Mouse (Mus musculus): ENCODE data around the gene Pip5k1b. TPM values are rescaled to one million over a fixed set of nuclear protein-coding genes. Genes with fewer than 3 reads are reported as not detected.

Gene Pip5k1b
- total RNA-seq, 2 experiments from 2014 or later, result 0.75 to 0.84 TPM

DNA sequence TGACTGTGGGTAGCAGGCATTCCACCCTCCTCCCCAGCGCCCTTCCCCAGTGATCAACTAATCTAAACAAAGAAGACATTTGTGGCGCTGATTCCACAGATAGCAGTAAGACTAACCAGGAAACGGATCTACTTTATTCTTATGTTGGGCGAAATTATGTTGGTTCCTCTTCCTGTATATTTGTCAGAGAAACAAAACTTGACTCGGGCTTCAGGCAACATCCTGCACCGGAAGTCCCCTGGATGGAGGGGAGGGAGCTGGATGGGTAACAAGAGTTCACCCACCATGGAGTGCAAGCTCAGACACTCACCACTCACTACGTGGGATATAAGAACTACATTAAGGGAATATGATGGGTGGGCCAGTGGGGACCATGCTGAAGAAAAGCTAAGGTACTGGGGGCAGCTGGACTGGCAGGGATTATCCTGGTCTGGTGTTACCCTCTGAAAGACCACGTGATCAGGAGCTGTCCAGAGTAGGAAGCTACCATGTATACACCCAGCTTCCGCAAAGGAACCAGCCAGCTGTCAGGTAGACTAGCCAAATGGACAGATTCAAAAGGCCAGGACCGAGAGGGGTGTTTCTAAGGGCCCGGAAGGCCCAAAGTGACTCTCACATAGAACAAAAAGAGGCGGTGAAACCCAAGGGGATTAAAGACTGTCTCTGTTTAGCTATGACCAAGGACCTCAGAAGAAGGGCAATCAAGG is 219.1 kb downstream of the Pip5k1b start:
- DNase-seq, result no peak

DNA sequence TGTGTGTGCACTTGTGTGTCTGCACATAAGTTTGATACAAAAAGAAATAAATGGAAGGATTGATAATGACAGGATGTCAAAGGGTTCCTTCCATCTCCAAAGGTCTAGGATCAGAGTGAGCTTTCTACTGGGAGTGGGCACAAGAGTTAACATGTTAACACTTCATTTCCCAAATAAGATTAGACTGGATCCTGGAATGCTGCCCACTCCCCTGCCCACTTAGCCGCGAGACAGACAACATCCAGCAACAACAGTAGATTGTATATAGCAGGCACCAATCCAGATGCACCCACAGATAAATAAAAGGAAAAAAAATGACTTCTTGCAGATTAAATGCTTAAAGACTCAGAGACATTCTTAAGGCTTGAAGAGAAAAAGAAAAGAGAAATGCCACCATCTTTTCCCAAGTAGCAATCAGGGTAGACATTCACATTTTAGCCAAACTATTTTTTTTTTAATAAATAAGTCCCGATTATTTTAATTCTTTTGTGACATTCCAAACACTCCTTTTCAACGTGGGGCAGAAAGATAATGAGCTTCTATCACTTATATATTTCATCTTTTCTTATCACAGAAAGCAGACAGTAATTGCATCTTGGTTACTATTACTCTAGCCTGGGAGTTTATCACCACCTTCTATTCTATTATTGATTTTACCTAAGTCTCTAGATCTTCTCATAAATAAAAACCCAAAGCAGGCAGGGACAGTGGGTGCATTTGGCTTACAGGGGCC is 219.9 kb downstream of the Pip5k1b start:
- no peak for DNase-seq

- DNase-seq, result no peak
Measured at GRCm38 (mm10) chr19:24332956-24333355, 222.7 kb downstream of the Pip5k1b start.

GRCm38 (mm10) chr19:24331274-24331673 is 224.4 kb downstream of the Pip5k1b start:
- DNase-seq, result no peak

DNA sequence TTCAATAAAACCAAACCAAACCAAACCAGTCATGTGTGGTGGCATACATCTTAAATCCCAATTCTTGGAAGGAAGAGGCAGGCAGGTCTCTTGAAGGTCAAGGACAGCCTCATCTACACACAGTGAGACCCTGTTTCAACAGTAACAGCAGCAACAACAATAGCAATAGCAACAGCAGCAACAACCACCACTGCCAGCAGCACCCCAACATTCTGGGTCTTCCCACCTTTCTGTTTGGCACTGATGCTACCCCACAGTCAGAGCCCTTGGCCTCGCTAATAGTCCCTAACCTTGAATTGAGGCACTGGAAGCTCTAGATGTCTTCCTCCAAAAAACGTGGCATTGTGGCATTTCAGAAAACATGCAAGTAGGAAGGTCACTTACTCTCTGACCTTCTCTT is 225.3 kb downstream of the Pip5k1b start:
- DNase-seq, result no peak

GRCm38 (mm10) chr19:24327921-24328320 is 227.8 kb downstream of the Pip5k1b start:
- no peak for DNase-seq

DNA sequence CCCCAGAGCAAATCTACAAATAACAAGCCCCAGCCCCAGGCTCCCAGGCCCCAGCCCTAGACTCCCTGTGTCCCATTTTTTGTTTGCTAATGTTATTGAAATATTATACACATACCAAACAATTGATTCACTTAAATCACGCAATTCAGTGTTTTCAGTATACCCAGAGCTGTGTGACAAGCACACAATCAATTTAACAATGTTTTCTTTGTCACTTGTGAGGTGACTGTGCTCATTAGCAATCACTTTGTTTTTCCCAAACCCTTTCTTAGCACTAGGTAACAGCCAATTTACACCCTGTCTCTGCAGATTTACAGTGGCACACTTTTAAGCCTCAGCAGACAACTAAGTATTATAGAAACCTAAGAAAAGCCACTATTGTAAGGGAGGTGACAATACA is 228.7 kb downstream of the Pip5k1b start:
- DNase-seq, result no peak

GRCm38 (mm10) chr19:24325692-24326091 is 230.0 kb downstream of the Pip5k1b start:
- no peak for DNase-seq

DNA sequence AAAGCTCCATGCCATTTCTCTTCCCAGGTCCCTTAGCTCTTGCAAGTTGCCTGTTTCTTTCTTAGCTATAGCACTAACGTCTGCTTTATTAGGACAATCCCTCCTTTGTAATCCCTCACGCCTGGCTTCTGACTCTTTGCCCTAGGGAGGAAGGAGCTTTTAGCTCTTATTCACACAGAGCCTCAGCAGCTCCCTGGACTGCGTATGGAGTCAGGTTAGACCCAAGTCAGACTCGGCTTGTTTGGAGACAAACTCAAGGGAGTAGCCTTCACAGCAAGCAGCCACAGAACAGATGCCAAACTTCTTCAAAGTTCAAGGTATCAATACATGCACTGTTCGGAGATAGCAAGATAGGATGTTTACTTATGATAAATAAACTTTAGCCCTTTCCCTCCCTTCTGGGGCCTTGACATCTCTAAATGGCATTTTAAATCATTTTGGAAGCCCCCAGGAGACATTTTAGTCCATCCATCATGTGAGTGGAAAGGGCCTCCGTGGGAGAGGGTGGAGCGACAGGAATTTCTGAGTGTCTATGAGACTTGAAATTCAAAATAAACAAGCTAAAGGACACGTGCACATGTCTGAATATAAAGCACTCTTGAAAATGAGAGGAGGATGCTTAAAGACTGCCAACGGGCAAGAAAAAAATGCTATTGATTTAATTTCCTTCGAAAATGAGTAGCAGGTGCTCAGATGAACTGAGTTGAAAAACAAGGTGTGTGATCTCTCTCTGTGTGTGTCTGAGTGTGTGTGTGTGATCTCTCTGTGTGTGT is 231.6 kb downstream of the Pip5k1b start:
- no peak for DNase-seq

GRCm38 (mm10) chr19:24321900-24322311 is 233.8 kb downstream of the Pip5k1b start:
- DNase-seq, result no peak

DNA sequence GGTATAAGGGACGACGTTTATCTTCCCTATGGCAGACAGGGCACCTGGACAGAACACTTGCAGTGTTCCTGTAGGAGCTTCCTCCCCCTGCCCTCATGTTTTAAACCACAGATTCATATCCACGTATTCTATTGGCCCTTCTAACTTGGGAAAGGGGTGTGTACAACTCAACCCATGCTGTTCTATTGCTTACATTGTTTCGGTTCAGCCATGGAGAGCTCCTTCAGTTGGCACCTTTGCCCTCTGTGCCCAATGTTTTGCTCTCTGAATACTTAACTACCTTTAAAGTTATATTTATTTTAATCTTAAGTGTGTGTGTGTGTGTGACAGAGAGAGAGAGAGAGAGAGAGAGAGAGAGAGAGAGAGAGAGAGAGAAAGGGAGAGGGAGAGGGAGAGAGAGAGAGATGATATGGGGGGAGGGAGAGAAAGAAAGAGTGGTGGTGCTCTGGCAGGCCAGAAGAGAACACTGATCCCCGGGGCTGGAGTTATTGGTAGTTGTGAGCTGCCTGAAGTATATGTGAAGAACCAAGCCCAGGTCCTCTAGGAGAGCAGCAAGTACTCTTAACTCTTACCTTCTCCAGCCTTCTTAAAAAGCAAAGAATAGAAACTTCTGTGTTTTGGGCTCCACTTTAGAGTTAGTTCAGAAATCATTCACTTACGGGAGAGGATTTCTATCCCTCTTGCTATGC is 234.3 kb downstream of the Pip5k1b start:
- no peak for DNase-seq

DNA sequence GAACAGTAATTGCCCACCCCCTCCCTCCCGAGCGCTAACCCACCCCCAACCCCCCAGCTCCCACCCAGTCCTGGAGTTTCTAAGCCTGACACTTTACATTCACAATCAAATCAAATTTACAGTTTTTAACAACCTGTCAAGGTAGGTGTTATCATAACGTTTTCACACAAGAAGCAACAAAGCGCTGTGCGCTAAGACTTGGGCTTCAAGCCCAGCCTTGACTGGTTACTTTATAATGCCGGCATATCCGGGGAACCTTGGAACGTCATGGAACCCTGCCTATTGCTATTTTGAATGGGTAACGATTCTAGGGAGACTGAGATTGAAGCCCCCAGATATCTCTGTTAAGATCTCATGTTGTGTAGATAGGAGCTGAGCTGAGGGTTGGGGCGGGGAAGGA is 237.5 kb downstream of the Pip5k1b start:
- DNase-seq, result no peak

GRCm38 (mm10) chr19:24317731-24318130 is 237.9 kb downstream of the Pip5k1b start:
- no peak for DNase-seq

DNA sequence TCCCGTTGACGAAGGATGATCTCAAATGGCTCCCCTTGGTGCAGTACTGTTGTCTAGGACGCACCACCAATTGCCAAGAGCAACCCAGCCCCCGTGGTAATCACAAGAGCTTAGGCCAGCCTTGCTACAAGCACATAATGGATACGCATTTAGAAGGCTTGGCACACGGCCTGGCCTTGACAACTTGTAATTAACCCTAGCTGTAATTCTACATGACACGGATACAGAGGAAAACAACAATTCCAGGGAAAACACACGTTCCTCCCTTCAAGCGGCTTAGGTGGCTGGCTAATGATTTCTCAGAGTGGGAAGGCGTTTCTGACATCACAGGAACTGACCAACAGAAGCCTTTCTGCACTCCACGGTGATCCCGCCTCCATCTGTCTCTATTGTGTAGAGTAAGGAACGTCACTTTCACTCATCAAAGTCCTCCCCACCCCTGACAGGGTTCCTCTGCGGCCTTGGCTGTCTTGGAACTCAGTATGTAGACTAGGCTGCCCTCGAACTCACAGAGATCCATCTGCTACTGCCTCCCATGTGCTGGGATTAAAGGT is 238.6 kb downstream of the Pip5k1b start:
- DNase-seq, result no peak

- DNase-seq, result no peak
Measured at GRCm38 (mm10) chr19:24316060-24316725, 239.5 kb downstream of the Pip5k1b start.

DNA sequence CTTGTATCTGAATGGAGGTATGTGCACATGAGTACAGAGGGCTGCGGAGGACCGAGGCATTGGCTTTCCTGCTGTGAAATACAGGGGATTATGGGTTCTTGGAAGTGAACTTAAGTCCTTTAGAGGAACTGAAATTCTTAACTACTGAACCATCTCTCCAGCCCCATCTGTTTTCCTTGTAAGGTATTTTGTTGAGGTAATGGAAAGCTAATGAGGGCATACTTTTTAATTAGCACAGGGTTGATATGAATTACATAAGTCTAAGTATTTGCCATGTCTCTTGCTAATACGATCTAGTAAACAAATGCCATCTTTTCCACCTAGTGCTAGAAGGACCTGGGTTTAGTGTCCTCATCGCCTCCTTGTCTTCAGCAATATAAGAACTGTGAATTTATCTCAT is 240.4 kb downstream of the Pip5k1b start:
- no peak for DNase-seq

GRCm38 (mm10) chr19:24314676-24315075 is 241.0 kb downstream of the Pip5k1b start:
- no peak for DNase-seq

DNA sequence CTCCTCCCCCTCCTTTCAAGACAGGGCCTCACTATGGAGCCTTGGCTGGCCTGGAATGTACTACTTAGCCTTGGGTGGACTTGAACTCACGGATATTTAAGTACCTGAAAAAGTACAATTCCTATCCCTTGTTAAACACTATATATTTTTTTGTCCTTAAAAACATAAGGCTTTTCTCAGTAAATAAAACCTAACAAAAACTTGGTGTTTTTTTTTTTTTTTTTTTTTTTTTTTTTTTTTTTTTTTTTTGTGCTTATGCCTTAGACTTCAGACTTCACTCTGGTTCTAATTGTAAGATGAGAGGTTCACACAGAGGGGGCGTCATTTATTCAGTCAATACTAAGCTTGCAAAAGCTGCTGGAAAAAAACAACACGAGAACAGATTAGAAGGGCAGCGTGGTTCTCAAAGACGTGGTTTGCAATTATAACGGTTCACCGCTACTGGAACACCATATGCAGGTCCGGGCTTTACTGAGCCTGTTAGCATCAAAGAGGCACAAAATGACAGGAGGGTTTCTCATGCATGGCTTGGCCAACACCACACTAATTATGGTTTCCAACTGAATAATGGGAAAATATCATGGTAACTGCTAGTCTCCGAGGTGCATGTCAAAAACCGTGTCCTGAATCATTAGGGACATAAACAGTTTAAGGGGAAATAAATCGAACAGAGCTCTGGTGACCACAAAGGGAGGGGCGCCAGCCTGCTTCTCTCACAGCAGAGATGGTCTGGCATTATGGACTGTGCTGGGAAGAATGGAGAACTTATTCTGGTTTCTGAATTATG is 242.9 kb downstream of the Pip5k1b start:
- DNase-seq, result no peak

GRCm38 (mm10) chr19:24312046-24312445 is 243.6 kb downstream of the Pip5k1b start:
- no peak for DNase-seq

DNA sequence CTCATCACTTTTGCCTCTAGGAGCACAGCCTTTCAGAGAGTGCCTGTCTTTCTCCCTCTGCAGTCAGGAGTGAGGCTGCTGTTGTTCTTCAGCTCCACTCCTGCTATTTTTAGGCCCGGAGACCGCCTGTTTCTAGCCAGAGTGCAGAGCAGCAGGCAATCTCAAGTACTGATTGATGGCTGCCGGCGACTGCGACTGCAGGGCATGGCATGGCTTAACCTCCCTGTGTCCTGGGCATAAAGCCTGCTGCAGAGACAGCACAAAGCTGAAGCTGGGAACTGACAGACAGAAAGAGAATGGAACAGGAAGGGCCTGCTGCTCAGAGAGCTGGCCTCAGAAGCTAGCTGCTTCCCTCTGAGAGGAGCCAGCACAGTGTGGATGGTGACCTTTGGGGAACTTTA is 247.4 kb downstream of the Pip5k1b start:
- peak; percentile 62 for DNase-seq

Measured in gastrocnemius, postnatal 25 days (tissue).